Mouse (Mus musculus) liver, postnatal 0 days (tissue): ENCODE data around the gene Tacstd2. TPM values are rescaled to one million over a fixed set of nuclear protein-coding genes. Genes with fewer than 3 reads are reported as not detected.
A peak's percentile ranks its signal among the peaks of the same experiment; 100 is the strongest.

Source experiments
- ATAC-seq: fragments of 200-750 bp; cut with Nextera tagmentation; 2 replicates; pipeline ENCODE4 v1.8.0; 2017; ENCODE audit warnings: mild to moderate bottlenecking, moderate library complexity
- DNase-seq: peaks from one replicate; pipeline ENCODE4 v3.0.0-alpha.2; 2016
- H3K27ac ChIP-seq: fragments of 300-500 bp; sonication (generic); 2 replicates; pipeline ENCODE4 v1.5.1; 2014; ENCODE audit warnings: antibody characterized with exemption, moderate library complexity, mild to moderate bottlenecking, low read depth
- H3K27me3 ChIP-seq: fragments of 300-500 bp; sonication (generic); 2 replicates; pipeline ENCODE4 v1.6.1; 2014; ENCODE audit warnings: low read length, control low read depth, mixed read lengths; ENCODE audit not compliant: insufficient read depth
- H3K36me3 ChIP-seq: fragments of 300-500 bp; sonication (generic); replicated peaks from 2 replicates; pipeline ENCODE4 v1.6.1; 2014; ENCODE audit warnings: mild to moderate bottlenecking, control low read depth, low read length, moderate library complexity, mixed read lengths; ENCODE audit not compliant: insufficient read depth
- H3K4me1 ChIP-seq: fragments of 300-500 bp; sonication (generic); 2 replicates; pipeline ENCODE4 v1.6.1; 2014; ENCODE audit warnings: antibody characterized with exemption, mild to moderate bottlenecking, control low read depth; ENCODE audit not compliant: insufficient read depth
- H3K4me2 ChIP-seq: fragments of 300-500 bp; sonication (generic); 2 replicates; pipeline ENCODE4 v1.6.1; 2014; ENCODE audit warnings: low read depth, mild to moderate bottlenecking, low read length, moderate library complexity, mixed read lengths
- H3K4me3 ChIP-seq: fragments of 300-500 bp; sonication (generic); 2 replicates; pipeline ENCODE4 v1.5.1; 2014; ENCODE audit warnings: low read depth, low read length
- H3K9ac ChIP-seq: fragments of 300-500 bp; sonication (generic); replicated peaks from 2 replicates; pipeline ENCODE4 v1.6.1; 2014; ENCODE audit warnings: mild to moderate bottlenecking, moderate library complexity
- H3K9me3 ChIP-seq: fragments of 300-500 bp; sonication (generic); 2 replicates; pipeline ENCODE4 v1.6.1; 2016; ENCODE audit warnings: mild to moderate bottlenecking, control low read depth, low read length, mixed read lengths
- CTCF ChIP-seq: sonication (generic); IDR thresholded peaks from 2 replicates; pipeline ENCODE4 v1.5.1; 2016; ENCODE audit warnings: antibody characterized with exemption, low read depth
- EP300 ChIP-seq: IDR thresholded peaks from 2 replicates; pipeline ENCODE4 v1.6.1; 2016; ENCODE audit warnings: antibody characterized with exemption, low read depth, mild to moderate bottlenecking
- WGBS: fragments of 180-500 bp; shearing (Covaris S2); extraction: QIAGEN DNeasy Blood & Tissue Kit; methylation state at CpG from one replicate; pipeline ENCODE4 v1.1.7; 2014; ENCODE audit not compliant: insufficient replicate concordance; 5-methylcytosine and 5-hydroxymethylcytosine counted together
- polyA plus RNA-seq: library from polyadenylated mRNA; unstranded; fragments of >200 nt; fragmentation: Nextera tagmentation; extraction: Ambion mirVana; gene quantifications from 2 replicates; pipeline ENCODE4 v1.2.1, GENCODE M21; 2015

Tacstd2 gene
- 0.47 and 0.67 TPM in 2 replicates for polyA plus RNA-seq

- Histone ChIP-seq H3K36me3 (no peaks in the 10 kb centered on the region), H3K9ac (no peak within 1 kb of the TSS), H3K27me3 (peaks cover 46% of the 10 kb centered on the region), H3K4me3 (peak within 1 kb of the TSS; percentile 32), H3K4me2 (peak within 1 kb of the TSS; percentile 59), H3K27ac (no peak within 1 kb of the TSS), H3K4me1 (0 out of 2 replicates have a peak, but pooled peaks cover 4% of the 10 kb centered on the region), H3K9me3 (no peaks in the 10 kb centered on the region)
- 8% methylated on average over 8 of the region's 8 CpGs for whole genome bisulfite sequencing
- no peak for ATAC-seq
- no peak for TF ChIP-seq CTCF
- no peak for DNase-seq
These were observed at the start of gene Tacstd2 for GRCm38 (mm10) chr6:67535777-67536054. Gene Tacstd2 (minus strand): TSS chr6:67535796.

GRCm38 (mm10) chr6:67566270-67566669, 30.7 kb upstream of the Tacstd2 start:
- H3K27me3 ChIP-seq, result no peaks in the 10 kb centered on the region
- H3K4me3 ChIP-seq, result no peak overlapping the region
- TF ChIP-seq EP300 (no peak), CTCF (no peak)
- no peaks in the 10 kb centered on the region for H3K9me3 ChIP-seq
- 51% methylated on average over 3 of the region's 3 CpGs for WGBS
- H3K9ac ChIP-seq, result no peak overlapping the region
- no peaks in the 10 kb centered on the region for H3K36me3 ChIP-seq
- ATAC-seq (no peak), DNase-seq (no peak)
- H3K27ac ChIP-seq, result no peak overlapping the region
- H3K4me1 ChIP-seq, result no peaks in the 10 kb centered on the region
- H3K4me2 ChIP-seq, result no peak overlapping the region

- H3K27me3 ChIP-seq, result no peaks in the 10 kb centered on the region
- no peak for ATAC-seq
- H3K27ac ChIP-seq, result no peak overlapping the region
- TF ChIP-seq EP300 (no peak), CTCF (no peak)
- no peak overlapping the region for H3K4me2 ChIP-seq
- DNase-seq, result no peak
- no peak overlapping the region for H3K9ac ChIP-seq
- H3K36me3 ChIP-seq, result no peaks in the 10 kb centered on the region
- H3K4me3 ChIP-seq, result no peak overlapping the region
- no peaks in the 10 kb centered on the region for H3K9me3 ChIP-seq
- no peaks in the 10 kb centered on the region for H3K4me1 ChIP-seq
These were observed 19.8 kb upstream of the Tacstd2 start for GRCm38 (mm10) chr6:67555376-67555775.

GRCm38 (mm10) chr6:67549550-67549949, 14.0 kb upstream of the Tacstd2 start:
- TF ChIP-seq CTCF, result no peak
- no peak for TF ChIP-seq EP300
- Histone ChIP-seq H3K9ac (no peak overlapping the region), H3K4me1 (no peaks in the 10 kb centered on the region), H3K27ac (no peak overlapping the region), H3K9me3 (no peaks in the 10 kb centered on the region), H3K4me3 (no peak overlapping the region), H3K4me2 (no peak overlapping the region), H3K36me3 (no peaks in the 10 kb centered on the region), H3K27me3 (no peaks in the 10 kb centered on the region)
- WGBS, result 3% methylated on average over 1 of the region's 1 CpGs
- DNase-seq, result no peak
- no peak for ATAC-seq

- Histone ChIP-seq H3K27me3 (peaks cover 46% of the 10 kb centered on the region), H3K9ac (no peak overlapping the region), H3K36me3 (no peaks in the 10 kb centered on the region), H3K9me3 (no peaks in the 10 kb centered on the region), H3K4me1 (0 out of 2 replicates have a peak, but pooled peaks cover 4% of the 10 kb centered on the region), H3K27ac (no peak overlapping the region), H3K4me3 (peak overlapping the region; percentile 32), H3K4me2 (peak overlapping the region; percentile 59)
- DNase-seq (peak; percentile 38), ATAC-seq (peak; percentile 14; the same call in 1 of the 2 replicates)
- TF ChIP-seq EP300 (no peak), CTCF (no peak)
- WGBS, result 2% methylated on average over 62 of the region's 62 CpGs
These were observed 405 bp downstream of the Tacstd2 start for GRCm38 (mm10) chr6:67535005-67535776.

GRCm38 (mm10) chr6:67534191-67535004, 1.2 kb downstream of the Tacstd2 start:
- ATAC-seq (no peak), DNase-seq (no peak)
- peak overlapping the region; percentile 32 for H3K4me3 ChIP-seq
- TF ChIP-seq CTCF (no peak), EP300 (no peak)
- H3K27ac ChIP-seq, result no peak overlapping the region
- H3K9ac ChIP-seq, result no peak overlapping the region
- no peaks in the 10 kb centered on the region for H3K36me3 ChIP-seq
- H3K4me1 ChIP-seq, result 0 out of 2 replicates have a peak, but pooled peaks cover 4% of the 10 kb centered on the region
- H3K9me3 ChIP-seq, result no peaks in the 10 kb centered on the region
- H3K4me2 ChIP-seq, result peak overlapping the region; percentile 59
- 12% methylated on average over 31 of the region's 31 CpGs for WGBS
- peaks cover 46% of the 10 kb centered on the region for H3K27me3 ChIP-seq
